Mouse (Mus musculus): ENCODE data around the gene Crbn. TPM values are rescaled to one million over a fixed set of nuclear protein-coding genes. Genes with fewer than 3 reads are reported as not detected.

Crbn gene
- polyA plus RNA-seq, 1 experiment from 2014 or later, result 36.0 TPM

- no peak overlapping the region for H3K9ac ChIP-seq (ENCODE audit: low read length)
Observed at GRCm38 (mm10) chr6:106791429-106791828, 8.4 kb downstream of the Crbn start.

DNA sequence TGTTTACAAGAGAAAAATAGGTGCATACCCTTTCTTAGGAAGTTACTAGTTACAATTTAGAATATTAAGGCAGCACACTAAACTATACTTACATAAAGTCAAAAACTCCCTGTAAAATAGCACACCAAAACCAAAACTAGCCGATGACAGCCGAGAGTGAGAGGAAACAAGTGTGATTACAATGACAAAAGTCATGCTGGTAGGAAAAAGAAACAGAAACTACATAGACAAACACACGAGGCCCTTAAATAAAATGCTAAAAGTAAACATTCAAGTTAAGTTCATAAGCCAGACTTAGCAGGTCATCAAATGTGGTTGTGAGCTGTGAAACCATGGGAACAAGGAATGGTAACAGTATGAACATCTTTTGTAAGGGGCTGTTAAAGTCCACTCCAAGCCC, 12.7 kb downstream of the Crbn start:
- Histone ChIP-seq H3K9me3 (ENCODE audit: control insufficient read depth, low read length) (no peaks in the 10 kb centered on the region), H3K4me3 (ENCODE audit: control insufficient read depth in 1 of 2, insufficient read depth in 1 of 2, low read depth in 1 of 2, low read length in 2 of 2) (no peak overlapping the region), H3K4me1 (ENCODE audit: control insufficient read depth in 2 of 2, insufficient read depth in 2 of 2, low read length in 2 of 2) (no peaks in the 10 kb centered on the region), H3K36me3 (ENCODE audit: control insufficient read depth, insufficient read depth, low read length) (peaks cover 69% of the 10 kb centered on the region), H3K4me2 (ENCODE audit: low read length) (no peak overlapping the region), H3K9ac (ENCODE audit: low read length) (no peak overlapping the region), H3K27me3 (ENCODE audit: control insufficient read depth, insufficient read depth, low read length) (no peaks in the 10 kb centered on the region), H3K27ac (replicated peaks in 1 of 2; ENCODE audit: control insufficient read depth in 1 of 2, insufficient read depth in 1 of 2, low read depth in 2 of 2, low read length in 2 of 2) (no peak overlapping the region)
- no peak for ATAC-seq (ENCODE audit: insufficient number of reproducible peaks, insufficient read depth, low FRiP score, low read depth)
- WGBS, result 81% methylated on average over 3 of the region's 3 CpGs

More at GRCm38 (mm10) chr6:106791429-106791828, 8.4 kb downstream of the Crbn start:
- Histone ChIP-seq H3K4me2 (ENCODE audit: low read length) (no peak overlapping the region), H3K4me1 (ENCODE audit: control insufficient read depth in 2 of 2, insufficient read depth in 2 of 2, low read length in 2 of 2) (no peaks in the 10 kb centered on the region), H3K4me3 (ENCODE audit: control insufficient read depth in 1 of 2, insufficient read depth in 1 of 2, low read depth in 1 of 2, low read length in 2 of 2) (no peak overlapping the region), H3K36me3 (ENCODE audit: control insufficient read depth, insufficient read depth, low read length) (peaks cover 79% of the 10 kb centered on the region), H3K27me3 (ENCODE audit: control insufficient read depth, insufficient read depth, low read length) (no peaks in the 10 kb centered on the region), H3K27ac (replicated peaks in 1 of 2; ENCODE audit: control insufficient read depth in 1 of 2, insufficient read depth in 1 of 2, low read depth in 2 of 2, low read length in 2 of 2) (no peak overlapping the region), H3K9me3 (ENCODE audit: control insufficient read depth, low read length) (no peaks in the 10 kb centered on the region)
- 89% methylated on average over 8 of the region's 8 CpGs for WGBS
- ATAC-seq (ENCODE audit: insufficient number of reproducible peaks, insufficient read depth, low FRiP score, low read depth), result no peak

DNA sequence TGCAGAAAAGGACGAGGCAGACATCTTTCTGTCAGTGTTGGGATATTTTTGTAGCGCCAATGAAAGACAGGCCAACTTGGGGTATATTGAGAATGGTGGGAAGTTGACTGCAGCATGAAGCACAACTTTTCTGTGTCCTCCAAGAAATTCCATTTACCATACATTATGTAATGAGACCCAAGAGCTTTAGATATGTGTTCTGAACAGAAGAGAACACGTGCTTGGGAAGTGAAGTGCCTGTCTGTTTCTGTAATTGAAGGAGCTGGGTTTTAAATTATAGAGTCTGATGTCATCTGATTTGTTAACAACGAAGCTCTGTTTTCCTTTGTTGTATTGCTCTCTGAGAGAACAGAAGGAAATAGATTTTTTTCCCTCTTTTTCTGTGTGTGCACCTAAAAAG, 29.8 kb downstream of the Crbn start:
- H3K4me3 ChIP-seq (ENCODE audit: control insufficient read depth in 1 of 2, insufficient read depth in 1 of 2, low read depth in 1 of 2, low read length in 2 of 2), result peak overlapping the region; percentile 63 to 64
- peaks cover 0 to 11% of the 10 kb centered on the region in 2 experiments; a peak in 2 of 4 replicates for H3K4me1 ChIP-seq (ENCODE audit: control insufficient read depth in 2 of 2, insufficient read depth in 2 of 2, low read length in 2 of 2)
- no peaks in the 10 kb centered on the region for H3K9me3 ChIP-seq (ENCODE audit: control insufficient read depth, low read length)
- H3K4me2 ChIP-seq (ENCODE audit: low read length), result peak overlapping the region; percentile 90
- no peak overlapping the region for H3K27ac ChIP-seq (replicated peaks in 1 of 2; ENCODE audit: control insufficient read depth in 1 of 2, insufficient read depth in 1 of 2, low read depth in 2 of 2, low read length in 2 of 2)
- WGBS, result 40% methylated on average over 4 of the region's 4 CpGs
- ATAC-seq (ENCODE audit: insufficient number of reproducible peaks, insufficient read depth, low FRiP score, low read depth), result no peak
- peaks cover 41% of the 10 kb centered on the region for H3K36me3 ChIP-seq (ENCODE audit: control insufficient read depth, insufficient read depth, low read length)
- H3K27me3 ChIP-seq (ENCODE audit: control insufficient read depth, insufficient read depth, low read length), result no peaks in the 10 kb centered on the region
- H3K9ac ChIP-seq (ENCODE audit: low read length), result peak overlapping the region; percentile 77

GRCm38 (mm10) chr6:106769290-106769866, 30.5 kb downstream of the Crbn start:
- peak overlapping the region; percentile 63 to 64 for H3K4me3 ChIP-seq (ENCODE audit: control insufficient read depth in 1 of 2, insufficient read depth in 1 of 2, low read depth in 1 of 2, low read length in 2 of 2)
- peak; percentile 28; the same call in 1 of the 2 replicates for ATAC-seq (ENCODE audit: insufficient number of reproducible peaks, insufficient read depth, low FRiP score, low read depth)
- H3K4me2 ChIP-seq (ENCODE audit: low read length), result peak overlapping the region; percentile 90
- peaks cover 35% of the 10 kb centered on the region for H3K36me3 ChIP-seq (ENCODE audit: control insufficient read depth, insufficient read depth, low read length)
- no peaks in the 10 kb centered on the region for H3K27me3 ChIP-seq (ENCODE audit: control insufficient read depth, insufficient read depth, low read length)
- peak overlapping the region; percentile 77 for H3K9ac ChIP-seq (ENCODE audit: low read length)
- H3K9me3 ChIP-seq (ENCODE audit: control insufficient read depth, low read length), result no peaks in the 10 kb centered on the region
- peaks cover 0 to 11% of the 10 kb centered on the region in 2 experiments; a peak in 2 of 4 replicates for H3K4me1 ChIP-seq (ENCODE audit: control insufficient read depth in 2 of 2, insufficient read depth in 2 of 2, low read length in 2 of 2)
- peak overlapping the region in 1 of 2 experiments; percentile 35; a peak in 2 of 4 replicates for H3K27ac ChIP-seq (replicated peaks in 1 of 2; ENCODE audit: control insufficient read depth in 1 of 2, insufficient read depth in 1 of 2, low read depth in 2 of 2, low read length in 2 of 2)
- WGBS, result 3% methylated on average over 33 of the region's 33 CpGs

DNA sequence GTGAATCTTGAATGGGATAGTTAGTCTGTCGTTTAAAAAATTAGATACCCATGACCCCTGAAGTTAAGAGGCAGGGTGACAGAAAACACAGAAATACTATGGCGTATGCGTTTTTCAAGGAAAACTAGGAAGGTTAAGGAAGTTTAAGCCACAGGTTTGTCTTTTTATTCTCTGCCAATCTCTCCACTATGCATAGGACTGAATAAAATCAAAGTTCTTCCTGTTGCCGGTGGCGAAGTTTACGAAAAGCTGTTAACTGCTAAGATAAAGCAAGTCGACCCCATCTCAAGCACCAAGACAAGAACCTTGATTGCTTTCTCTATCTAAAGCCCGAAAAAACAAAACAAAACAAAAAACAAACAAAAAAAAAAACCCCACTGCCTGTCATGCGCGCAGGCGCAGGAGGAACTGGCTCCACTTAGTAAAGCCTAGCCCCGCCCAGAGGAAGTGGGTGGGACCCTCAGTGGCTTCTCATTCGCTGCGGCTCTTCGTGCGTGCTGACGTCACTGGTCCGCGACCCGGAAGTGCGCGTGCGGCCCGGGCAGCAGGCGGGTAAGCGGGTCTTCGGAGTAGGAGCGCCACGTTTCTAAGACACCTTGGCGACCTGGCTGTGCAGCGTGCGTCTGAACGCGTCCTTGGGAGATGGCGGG, 31.1 kb downstream of the Crbn start, which contains the start of gene Trnt1:
Trnt1 (plus strand) TSS at position 481 of the 650 bp plus-strand sequence.
- Histone ChIP-seq H3K9me3 (ENCODE audit: control insufficient read depth, low read length) (no peaks in the 10 kb centered on the region), H3K27ac (replicated peaks in 1 of 2; ENCODE audit: control insufficient read depth in 1 of 2, insufficient read depth in 1 of 2, low read depth in 2 of 2, low read length in 2 of 2) (peak within 1 kb of the TSS in 1 of 2 experiments; percentile 35; a peak in 2 of 4 replicates), H3K4me3 (ENCODE audit: control insufficient read depth in 1 of 2, insufficient read depth in 1 of 2, low read depth in 1 of 2, low read length in 2 of 2) (peak within 1 kb of the TSS; percentile 63 to 64), H3K36me3 (ENCODE audit: control insufficient read depth, insufficient read depth, low read length) (peaks cover 30% of the 10 kb centered on the region), H3K27me3 (ENCODE audit: control insufficient read depth, insufficient read depth, low read length) (no peaks in the 10 kb centered on the region), H3K9ac (ENCODE audit: low read length) (peak within 1 kb of the TSS; percentile 77), H3K4me1 (ENCODE audit: control insufficient read depth in 2 of 2, insufficient read depth in 2 of 2, low read length in 2 of 2) (peaks cover 0 to 11% of the 10 kb centered on the region in 2 experiments; a peak in 2 of 4 replicates), H3K4me2 (ENCODE audit: low read length) (peak within 1 kb of the TSS; percentile 90)
- ATAC-seq (ENCODE audit: insufficient number of reproducible peaks, insufficient read depth, low FRiP score, low read depth), result peak; percentile 99
- WGBS, result 9% methylated on average over 35 of the region's 35 CpGs

DNA sequence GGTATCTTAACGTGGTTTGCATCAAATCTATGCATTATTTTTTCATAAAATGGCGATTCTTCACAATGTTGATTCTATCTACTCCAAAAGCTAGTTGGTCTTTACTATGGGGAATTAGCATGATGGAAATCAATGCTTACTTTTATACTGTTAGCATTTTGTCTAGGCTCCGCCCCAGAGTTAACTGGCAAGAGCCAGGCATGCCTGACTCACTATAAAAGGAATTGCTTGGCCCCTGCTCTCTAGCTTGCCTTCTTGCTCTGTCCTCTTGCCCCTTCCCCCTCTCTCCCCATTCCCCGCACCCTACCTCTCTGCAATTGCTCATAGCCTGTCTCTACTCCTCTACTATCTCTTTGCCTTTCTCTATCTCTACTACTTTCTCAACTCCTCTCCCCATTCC, 33.1 kb downstream of the Crbn start:
- H3K4me2 ChIP-seq (ENCODE audit: low read length), result no peak overlapping the region
- no peak for ATAC-seq (ENCODE audit: insufficient number of reproducible peaks, insufficient read depth, low FRiP score, low read depth)
- H3K36me3 ChIP-seq (ENCODE audit: control insufficient read depth, insufficient read depth, low read length), result peaks cover 10% of the 10 kb centered on the region
- WGBS, result 67% methylated on average over 4 of the region's 4 CpGs
- no peaks in the 10 kb centered on the region for H3K9me3 ChIP-seq (ENCODE audit: control insufficient read depth, low read length)
- peaks cover 0 to 11% of the 10 kb centered on the region in 2 experiments; a peak in 2 of 4 replicates for H3K4me1 ChIP-seq (ENCODE audit: control insufficient read depth in 2 of 2, insufficient read depth in 2 of 2, low read length in 2 of 2)
- no peak overlapping the region for H3K27ac ChIP-seq (replicated peaks in 1 of 2; ENCODE audit: control insufficient read depth in 1 of 2, insufficient read depth in 1 of 2, low read depth in 2 of 2, low read length in 2 of 2)
- H3K27me3 ChIP-seq (ENCODE audit: control insufficient read depth, insufficient read depth, low read length), result no peaks in the 10 kb centered on the region
- no peak overlapping the region for H3K9ac ChIP-seq (ENCODE audit: low read length)
- H3K4me3 ChIP-seq (ENCODE audit: control insufficient read depth in 1 of 2, insufficient read depth in 1 of 2, low read depth in 1 of 2, low read length in 2 of 2), result no peak overlapping the region

DNA sequence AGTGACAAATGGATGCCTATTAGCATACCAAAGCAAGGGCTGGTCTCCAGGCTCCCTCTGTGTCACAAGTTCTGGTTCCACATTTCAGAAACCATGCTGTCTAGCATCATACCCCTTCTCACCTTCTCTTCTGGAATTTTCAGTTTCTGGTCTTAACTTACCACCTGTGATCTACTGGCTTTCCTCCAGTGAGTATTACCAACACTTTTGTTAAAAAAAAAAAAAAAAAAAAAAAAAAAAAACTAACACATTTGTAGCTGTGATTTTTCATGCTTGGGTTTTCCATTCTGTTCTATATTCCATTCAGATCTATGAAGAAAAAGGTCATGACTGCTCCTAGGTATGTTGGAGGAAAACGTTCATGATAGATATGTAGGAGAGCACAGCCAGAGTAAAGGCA, 34.0 kb downstream of the Crbn start:
- H3K27ac ChIP-seq (replicated peaks in 1 of 2; ENCODE audit: control insufficient read depth in 1 of 2, insufficient read depth in 1 of 2, low read depth in 2 of 2, low read length in 2 of 2), result no peak overlapping the region
- peaks cover 0 to 11% of the 10 kb centered on the region in 2 experiments; a peak in 2 of 4 replicates for H3K4me1 ChIP-seq (ENCODE audit: control insufficient read depth in 2 of 2, insufficient read depth in 2 of 2, low read length in 2 of 2)
- H3K36me3 ChIP-seq (ENCODE audit: control insufficient read depth, insufficient read depth, low read length), result 0 out of 2 replicates have a peak, but pooled peaks cover 3% of the 10 kb centered on the region
- H3K4me3 ChIP-seq (ENCODE audit: control insufficient read depth in 1 of 2, insufficient read depth in 1 of 2, low read depth in 1 of 2, low read length in 2 of 2), result no peak overlapping the region
- no peak overlapping the region for H3K4me2 ChIP-seq (ENCODE audit: low read length)
- 74% methylated on average over 1 of the region's 1 CpGs for WGBS
- H3K9ac ChIP-seq (ENCODE audit: low read length), result no peak overlapping the region
- no peak for ATAC-seq (ENCODE audit: insufficient number of reproducible peaks, insufficient read depth, low FRiP score, low read depth)
- H3K27me3 ChIP-seq (ENCODE audit: control insufficient read depth, insufficient read depth, low read length), result no peaks in the 10 kb centered on the region
- no peaks in the 10 kb centered on the region for H3K9me3 ChIP-seq (ENCODE audit: control insufficient read depth, low read length)

Measured in heart, embryonic 14.5 days (tissue).